Mouse (Mus musculus) ovary, postnatal 10 days (tissue): ENCODE results near the gene Gm597.

Experiments
- DNase-seq: peaks from one replicate; pipeline ENCODE4 v3.0.0; 2022; ENCODE audit warnings: low spot score

Gene Gm597

DNA sequence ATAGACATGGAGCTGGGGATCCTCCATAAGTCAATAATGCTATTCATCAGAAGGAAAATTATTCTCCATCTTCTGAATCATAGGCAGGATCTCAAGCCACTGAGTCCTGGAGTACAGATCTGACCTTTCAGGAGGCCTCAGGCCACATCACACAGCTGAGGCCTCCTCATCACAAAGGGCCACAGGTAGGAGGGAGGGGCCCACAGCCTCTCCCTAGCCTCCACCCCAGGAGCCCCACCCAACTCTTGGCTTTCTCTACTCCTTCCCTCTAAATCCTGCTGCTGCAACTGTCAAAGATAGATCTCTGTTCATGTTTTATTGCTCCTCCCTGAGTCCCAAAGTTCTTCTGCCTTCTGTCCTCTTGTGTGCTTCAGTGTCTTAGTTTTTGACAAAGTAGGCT lies at the start of gene Gm597:
Gene Gm597, minus strand, starts transcription at position 101 of the 400 bp plus-strand sequence.
- no peak for DNase-seq

- no peak for DNase-seq
Measured at GRCm38 (mm10) chr1:28807689-28808088, 27.6 kb upstream of the Gm597 start.

- no peak for DNase-seq
Measured at GRCm38 (mm10) chr1:28806618-28807017, 26.6 kb upstream of the Gm597 start.

- DNase-seq = no peak
Measured at GRCm38 (mm10) chr1:28800881-28801280, 20.8 kb upstream of the Gm597 start.
